Mouse (Mus musculus): ENCODE results near the gene Hspa12a. TPM values are rescaled to one million over a fixed set of nuclear protein-coding genes. Genes with fewer than 3 reads are reported as not detected.
A peak's percentile ranks its signal among the peaks of the same experiment; 100 is the strongest.

Hspa12a gene
- polyA plus RNA-seq, 1 experiment: 3.7 TPM

GRCm38 (mm10) chr19:58838706-58839105 is 104.7 kb downstream of the Hspa12a start:
- no peaks in the 10 kb centered on the region for H3K27me3 ChIP-seq (ENCODE audit: control insufficient read depth, insufficient read depth, low read length)
- peaks cover 21% of the 10 kb centered on the region; the same call in 1 of the 2 replicates for H3K4me1 ChIP-seq (ENCODE audit: control insufficient read depth, insufficient read depth, insufficient read length)
- TF ChIP-seq POLR2A (IDR thresholded peaks at IDR 0.05; ENCODE audit: low read depth, low read length) (no peak), CTCF (IDR thresholded peaks at IDR 0.05; ENCODE audit: extremely low read depth, insufficient read depth, insufficient read length, insufficient replicate concordance) (no peak)
- no peak overlapping the region for H3K4me3 ChIP-seq (ENCODE audit: extremely low read depth, insufficient read depth, insufficient read length)
- DNase-seq (ENCODE audit: low read depth in 1 of 2, low spot score in 2 of 2): no peak
- H3K27ac ChIP-seq (ENCODE audit: insufficient read depth, low read length): no peak overlapping the region
- WGBS: 76% methylated on average over 9 of the region's 9 CpGs
- H3K36me3 ChIP-seq (ENCODE audit: control insufficient read depth, insufficient read depth, low read length): no peaks in the 10 kb centered on the region

- no peak for DNase-seq (ENCODE audit: low read depth in 1 of 2, low spot score in 2 of 2)
- 68% methylated on average over 13 of the region's 13 CpGs for WGBS
- Histone ChIP-seq H3K4me3 (ENCODE audit: extremely low read depth, insufficient read depth, insufficient read length) (no peak overlapping the region), H3K36me3 (ENCODE audit: control insufficient read depth, insufficient read depth, low read length) (no peaks in the 10 kb centered on the region), H3K27ac (ENCODE audit: insufficient read depth, low read length) (peak overlapping the region; percentile 55), H3K27me3 (ENCODE audit: control insufficient read depth, insufficient read depth, low read length) (no peaks in the 10 kb centered on the region), H3K4me1 (ENCODE audit: control insufficient read depth, insufficient read depth, insufficient read length) (peaks cover 25% of the 10 kb centered on the region; the same call in 1 of the 2 replicates)
- TF ChIP-seq CTCF (IDR thresholded peaks at IDR 0.05; ENCODE audit: extremely low read depth, insufficient read depth, insufficient read length, insufficient replicate concordance) (no peak), POLR2A (IDR thresholded peaks at IDR 0.05; ENCODE audit: low read depth, low read length) (no peak)
Observed at GRCm38 (mm10) chr19:58833639-58834180, 109.7 kb downstream of the Hspa12a start.

- 10% methylated on average over 2 of the region's 2 CpGs for WGBS
- peak in 1 of 2 experiments; percentile 35 for DNase-seq (ENCODE audit: low read depth in 1 of 2, low spot score in 2 of 2)
- H3K27ac ChIP-seq (ENCODE audit: insufficient read depth, low read length): peak overlapping the region; percentile 56; the same call in 1 of the 2 replicates
Observed at GRCm38 (mm10) chr19:58832988-58833387, 110.5 kb downstream of the Hspa12a start.

GRCm38 (mm10) chr19:58831280-58831922 is 112.1 kb downstream of the Hspa12a start:
- TF ChIP-seq POLR2A (IDR thresholded peaks at IDR 0.05; ENCODE audit: low read depth, low read length): no peak
- TF ChIP-seq CTCF (IDR thresholded peaks at IDR 0.05; ENCODE audit: extremely low read depth, insufficient read depth, insufficient read length, insufficient replicate concordance): no peak
- 93% methylated on average over 9 of the region's 9 CpGs for whole genome bisulfite sequencing
- DNase-seq (ENCODE audit: low read depth in 1 of 2, low spot score in 2 of 2): no peak
- Histone ChIP-seq H3K36me3 (ENCODE audit: control insufficient read depth, insufficient read depth, low read length) (no peaks in the 10 kb centered on the region), H3K27me3 (ENCODE audit: control insufficient read depth, insufficient read depth, low read length) (no peaks in the 10 kb centered on the region), H3K4me3 (ENCODE audit: extremely low read depth, insufficient read depth, insufficient read length) (no peak overlapping the region), H3K27ac (ENCODE audit: insufficient read depth, low read length) (no peak overlapping the region), H3K4me1 (ENCODE audit: control insufficient read depth, insufficient read depth, insufficient read length) (peaks cover 22% of the 10 kb centered on the region; the same call in 1 of the 2 replicates)

More at GRCm38 (mm10) chr19:58832988-58833387, 110.5 kb downstream of the Hspa12a start:
- TF ChIP-seq CTCF (IDR thresholded peaks at IDR 0.05; ENCODE audit: extremely low read depth, insufficient read depth, insufficient read length, insufficient replicate concordance) (no peak), POLR2A (IDR thresholded peaks at IDR 0.05; ENCODE audit: low read depth, low read length) (no peak)
- Histone ChIP-seq H3K36me3 (ENCODE audit: control insufficient read depth, insufficient read depth, low read length) (no peaks in the 10 kb centered on the region), H3K4me3 (ENCODE audit: extremely low read depth, insufficient read depth, insufficient read length) (no peak overlapping the region), H3K27me3 (ENCODE audit: control insufficient read depth, insufficient read depth, low read length) (no peaks in the 10 kb centered on the region), H3K4me1 (ENCODE audit: control insufficient read depth, insufficient read depth, insufficient read length) (peaks cover 25% of the 10 kb centered on the region; the same call in 1 of the 2 replicates)

GRCm38 (mm10) chr19:58830182-58830581 is 113.3 kb downstream of the Hspa12a start:
- H3K36me3 ChIP-seq (ENCODE audit: control insufficient read depth, insufficient read depth, low read length): no peaks in the 10 kb centered on the region
- WGBS: 91% methylated on average over 7 of the region's 7 CpGs
- TF ChIP-seq CTCF (IDR thresholded peaks at IDR 0.05; ENCODE audit: extremely low read depth, insufficient read depth, insufficient read length, insufficient replicate concordance): no peak
- no peak for TF ChIP-seq POLR2A (IDR thresholded peaks at IDR 0.05; ENCODE audit: low read depth, low read length)
- H3K4me1 ChIP-seq (ENCODE audit: control insufficient read depth, insufficient read depth, insufficient read length): peaks cover 15% of the 10 kb centered on the region; the same call in 1 of the 2 replicates
- H3K4me3 ChIP-seq (ENCODE audit: extremely low read depth, insufficient read depth, insufficient read length): no peak overlapping the region
- no peaks in the 10 kb centered on the region for H3K27me3 ChIP-seq (ENCODE audit: control insufficient read depth, insufficient read depth, low read length)
- no peak overlapping the region for H3K27ac ChIP-seq (ENCODE audit: insufficient read depth, low read length)
- DNase-seq (ENCODE audit: low read depth in 1 of 2, low spot score in 2 of 2): no peak

- TF ChIP-seq CTCF (IDR thresholded peaks at IDR 0.05; ENCODE audit: extremely low read depth, insufficient read depth, insufficient read length, insufficient replicate concordance): no peak
- no peak for TF ChIP-seq POLR2A (IDR thresholded peaks at IDR 0.05; ENCODE audit: low read depth, low read length)
- no peak for DNase-seq (ENCODE audit: low read depth in 1 of 2, low spot score in 2 of 2)
- Histone ChIP-seq H3K4me1 (ENCODE audit: control insufficient read depth, insufficient read depth, insufficient read length) (peaks cover 9% of the 10 kb centered on the region; the same call in 1 of the 2 replicates), H3K4me3 (ENCODE audit: extremely low read depth, insufficient read depth, insufficient read length) (no peak overlapping the region), H3K27ac (ENCODE audit: insufficient read depth, low read length) (no peak overlapping the region), H3K27me3 (ENCODE audit: control insufficient read depth, insufficient read depth, low read length) (no peaks in the 10 kb centered on the region), H3K36me3 (ENCODE audit: control insufficient read depth, insufficient read depth, low read length) (no peaks in the 10 kb centered on the region)
- 89% methylated on average over 5 of the region's 5 CpGs for WGBS
Observed at GRCm38 (mm10) chr19:58829575-58829974, 113.9 kb downstream of the Hspa12a start.

GRCm38 (mm10) chr19:58827656-58828055 is 115.8 kb downstream of the Hspa12a start:
- TF ChIP-seq POLR2A (IDR thresholded peaks at IDR 0.05; ENCODE audit: low read depth, low read length) (no peak), CTCF (IDR thresholded peaks at IDR 0.05; ENCODE audit: extremely low read depth, insufficient read depth, insufficient read length, insufficient replicate concordance) (0 out of 2 replicates have a peak, but pooled peaks have one; percentile 3)
- Histone ChIP-seq H3K27me3 (ENCODE audit: control insufficient read depth, insufficient read depth, low read length) (no peaks in the 10 kb centered on the region), H3K36me3 (ENCODE audit: control insufficient read depth, insufficient read depth, low read length) (no peaks in the 10 kb centered on the region), H3K4me1 (ENCODE audit: control insufficient read depth, insufficient read depth, insufficient read length) (peaks cover 1% of the 10 kb centered on the region; the same call in 1 of the 2 replicates), H3K27ac (ENCODE audit: insufficient read depth, low read length) (no peak overlapping the region), H3K4me3 (ENCODE audit: extremely low read depth, insufficient read depth, insufficient read length) (no peak overlapping the region)
- WGBS: 66% methylated on average over 7 of the region's 7 CpGs
- DNase-seq (ENCODE audit: low read depth in 1 of 2, low spot score in 2 of 2): no peak

All from spleen, adult 2 months (tissue).